Mouse (Mus musculus): Measurements from ENCODE around the gene Plekhg1. TPM values are rescaled to one million over a fixed set of nuclear protein-coding genes. Genes with fewer than 3 reads are reported as not detected.

Gene Plekhg1
- polyA plus RNA-seq, 1 experiment from 2014 or later = 12.7 TPM

DNA sequence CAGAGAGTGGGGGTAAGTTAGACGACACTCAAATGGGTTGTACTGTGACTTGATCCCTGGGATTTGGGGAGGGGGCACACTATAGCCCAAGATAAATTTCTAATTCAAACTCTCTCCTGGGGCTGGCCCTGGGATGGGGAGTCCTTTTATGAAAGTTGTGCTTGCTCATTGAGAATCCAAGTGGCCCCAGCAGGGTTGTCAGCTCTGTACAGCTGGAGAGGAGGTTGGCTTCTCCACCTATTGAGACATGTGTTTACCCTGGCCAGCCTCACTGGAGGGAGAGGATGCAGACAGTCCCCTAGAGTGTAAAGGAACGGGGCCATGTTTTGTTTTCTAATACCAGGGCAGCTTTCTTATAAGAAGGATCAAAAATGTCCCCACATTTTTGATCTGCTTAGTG is 106.9 kb downstream of the Plekhg1 start:
- H3K27ac ChIP-seq (ENCODE audit: low read depth, low read length) = no peak overlapping the region
- no peak overlapping the region for H3K9ac ChIP-seq (ENCODE audit: low read length)
- H3K9me3 ChIP-seq (ENCODE audit: control insufficient read depth, low read length) = no peaks in the 10 kb centered on the region
- no peaks in the 10 kb centered on the region for H3K36me3 ChIP-seq (ENCODE audit: control insufficient read depth, insufficient read depth, low read length)
- WGBS = 43% methylated on average over 2 of the region's 2 CpGs
- no peaks in the 10 kb centered on the region for H3K27me3 ChIP-seq (ENCODE audit: control insufficient read depth, insufficient read depth, low read length)
- no peak overlapping the region for H3K4me3 ChIP-seq (ENCODE audit: low read depth, low read length)
- ATAC-seq (ENCODE audit: insufficient read depth, low FRiP score, low TSS enrichment) (no peak), DNase-seq (ENCODE audit: low spot score) (no peak)
- no peak overlapping the region for H3K4me2 ChIP-seq (ENCODE audit: low read depth)
- no peaks in the 10 kb centered on the region for H3K4me1 ChIP-seq (ENCODE audit: control insufficient read depth, insufficient read depth, low read length)

DNA sequence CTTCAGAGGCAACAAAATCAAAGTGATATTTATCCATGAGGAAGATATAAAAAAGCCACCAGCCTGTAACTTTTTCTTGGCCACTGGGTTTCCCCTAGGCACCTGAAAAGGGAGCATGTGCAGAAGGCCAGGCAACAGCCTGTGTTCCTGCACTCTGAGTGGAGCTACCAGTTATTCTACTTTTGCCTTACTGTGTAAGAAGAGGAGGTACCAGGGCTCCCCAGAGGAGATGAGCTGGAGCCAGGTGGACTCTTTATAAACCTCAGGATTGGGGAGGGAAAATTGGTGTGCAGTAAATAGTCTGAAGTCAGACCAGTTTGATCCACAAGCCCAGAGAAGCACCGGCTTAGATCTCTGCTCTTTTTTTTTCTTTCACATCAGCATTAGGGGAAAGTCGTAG is 111.3 kb downstream of the Plekhg1 start:
- Histone ChIP-seq H3K4me2 (ENCODE audit: low read depth) (no peak overlapping the region), H3K4me3 (ENCODE audit: low read depth, low read length) (no peak overlapping the region), H3K27ac (ENCODE audit: low read depth, low read length) (no peak overlapping the region), H3K9ac (ENCODE audit: low read length) (no peak overlapping the region), H3K9me3 (ENCODE audit: control insufficient read depth, low read length) (no peaks in the 10 kb centered on the region), H3K36me3 (ENCODE audit: control insufficient read depth, insufficient read depth, low read length) (no peaks in the 10 kb centered on the region), H3K4me1 (ENCODE audit: control insufficient read depth, insufficient read depth, low read length) (no peaks in the 10 kb centered on the region), H3K27me3 (ENCODE audit: control insufficient read depth, insufficient read depth, low read length) (no peaks in the 10 kb centered on the region)
- 22% methylated on average over 2 of the region's 2 CpGs for WGBS
- no peak for DNase-seq (ENCODE audit: low spot score)
- no peak for ATAC-seq (ENCODE audit: insufficient read depth, low FRiP score, low TSS enrichment)

DNA sequence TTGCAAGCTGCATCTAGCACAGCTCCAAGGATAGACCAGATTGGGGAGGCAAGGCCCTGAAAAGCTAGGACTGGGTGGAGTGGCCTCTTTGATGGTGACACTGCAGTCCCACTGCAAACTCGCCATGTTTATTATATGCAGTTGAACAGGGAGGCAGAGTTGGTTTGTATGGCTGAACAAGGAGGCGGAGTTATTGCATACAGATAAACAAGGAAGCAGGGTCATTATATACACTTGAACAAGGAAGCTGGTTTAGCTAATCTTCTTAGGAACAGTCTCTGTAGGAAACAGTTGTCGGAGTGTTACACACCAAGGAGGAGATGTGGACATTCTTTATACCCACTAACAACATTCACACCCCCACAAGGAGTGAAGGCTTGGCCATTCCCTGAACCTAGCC is 112.6 kb downstream of the Plekhg1 start:
- no peaks in the 10 kb centered on the region for H3K36me3 ChIP-seq (ENCODE audit: control insufficient read depth, insufficient read depth, low read length)
- no peaks in the 10 kb centered on the region for H3K4me1 ChIP-seq (ENCODE audit: control insufficient read depth, insufficient read depth, low read length)
- H3K9ac ChIP-seq (ENCODE audit: low read length) = no peak overlapping the region
- WGBS = 86% methylated on average over 3 of the region's 3 CpGs
- H3K4me2 ChIP-seq (ENCODE audit: low read depth) = no peak overlapping the region
- DNase-seq (ENCODE audit: low spot score) (no peak), ATAC-seq (ENCODE audit: insufficient read depth, low FRiP score, low TSS enrichment) (no peak)
- H3K27ac ChIP-seq (ENCODE audit: low read depth, low read length) = no peak overlapping the region
- no peak overlapping the region for H3K4me3 ChIP-seq (ENCODE audit: low read depth, low read length)
- H3K27me3 ChIP-seq (ENCODE audit: control insufficient read depth, insufficient read depth, low read length) = no peaks in the 10 kb centered on the region
- H3K9me3 ChIP-seq (ENCODE audit: control insufficient read depth, low read length) = no peaks in the 10 kb centered on the region

DNA sequence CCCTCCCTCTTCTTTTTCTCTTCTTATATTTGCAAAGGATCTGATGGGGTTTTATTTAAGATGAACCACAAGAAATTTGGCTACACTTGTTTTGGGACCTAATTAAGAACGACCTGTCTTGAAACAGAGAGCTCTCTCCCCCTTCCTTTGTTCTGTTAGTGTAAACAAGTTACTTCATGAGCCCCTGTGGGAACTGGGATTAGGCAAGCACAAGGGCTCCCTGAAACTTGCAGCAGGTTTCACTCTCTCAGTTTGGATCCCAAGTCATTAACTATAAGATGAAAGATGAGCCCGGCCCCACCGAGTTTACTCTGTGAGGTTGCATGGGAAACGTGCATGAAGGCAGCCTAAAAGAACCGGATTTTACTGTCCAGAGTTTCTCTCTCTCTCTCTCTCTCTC is 117.7 kb downstream of the Plekhg1 start:
- no peak overlapping the region for H3K4me2 ChIP-seq (ENCODE audit: low read depth)
- H3K4me1 ChIP-seq (ENCODE audit: control insufficient read depth, insufficient read depth, low read length) = peaks cover 13% of the 10 kb centered on the region
- no peak for ATAC-seq (ENCODE audit: insufficient read depth, low FRiP score, low TSS enrichment)
- no peak for DNase-seq (ENCODE audit: low spot score)
- H3K9me3 ChIP-seq (ENCODE audit: control insufficient read depth, low read length) = no peaks in the 10 kb centered on the region
- no peaks in the 10 kb centered on the region for H3K27me3 ChIP-seq (ENCODE audit: control insufficient read depth, insufficient read depth, low read length)
- H3K9ac ChIP-seq (ENCODE audit: low read length) = no peak overlapping the region
- no peak overlapping the region for H3K4me3 ChIP-seq (ENCODE audit: low read depth, low read length)
- H3K36me3 ChIP-seq (ENCODE audit: control insufficient read depth, insufficient read depth, low read length) = no peaks in the 10 kb centered on the region
- H3K27ac ChIP-seq (ENCODE audit: low read depth, low read length) = no peak overlapping the region
- WGBS = 13% methylated on average over 5 of the region's 5 CpGs

DNA sequence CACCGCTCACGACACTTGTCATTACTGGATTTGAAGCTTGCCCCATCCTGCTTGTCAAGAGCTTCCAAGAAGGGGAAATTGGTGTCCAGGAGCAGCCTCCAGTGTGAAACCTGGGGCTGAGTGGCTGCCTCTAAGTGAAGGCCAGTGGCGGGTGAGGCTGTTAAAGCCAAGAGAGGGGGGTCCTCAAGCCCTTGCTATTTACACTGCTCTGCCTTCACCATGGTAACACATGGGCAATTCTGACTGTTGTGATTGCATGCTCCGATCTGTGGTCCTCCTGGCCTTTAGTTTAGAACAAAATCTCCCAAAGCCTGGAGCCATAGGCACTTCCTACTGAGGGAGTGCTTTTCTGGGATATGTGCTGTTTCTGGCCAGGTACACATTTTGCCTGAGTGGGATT is 118.3 kb downstream of the Plekhg1 start:
- Histone ChIP-seq H3K4me2 (ENCODE audit: low read depth) (no peak overlapping the region), H3K9ac (ENCODE audit: low read length) (no peak overlapping the region), H3K36me3 (ENCODE audit: control insufficient read depth, insufficient read depth, low read length) (no peaks in the 10 kb centered on the region), H3K27ac (ENCODE audit: low read depth, low read length) (no peak overlapping the region), H3K4me1 (ENCODE audit: control insufficient read depth, insufficient read depth, low read length) (peaks cover 16% of the 10 kb centered on the region), H3K27me3 (ENCODE audit: control insufficient read depth, insufficient read depth, low read length) (no peaks in the 10 kb centered on the region), H3K9me3 (ENCODE audit: control insufficient read depth, low read length) (no peaks in the 10 kb centered on the region), H3K4me3 (ENCODE audit: low read depth, low read length) (no peak overlapping the region)
- peak; percentile 75 for ATAC-seq (ENCODE audit: insufficient read depth, low FRiP score, low TSS enrichment)
- peak; percentile 42 for DNase-seq (ENCODE audit: low spot score)
- 34% methylated on average over 4 of the region's 4 CpGs for WGBS

DNA sequence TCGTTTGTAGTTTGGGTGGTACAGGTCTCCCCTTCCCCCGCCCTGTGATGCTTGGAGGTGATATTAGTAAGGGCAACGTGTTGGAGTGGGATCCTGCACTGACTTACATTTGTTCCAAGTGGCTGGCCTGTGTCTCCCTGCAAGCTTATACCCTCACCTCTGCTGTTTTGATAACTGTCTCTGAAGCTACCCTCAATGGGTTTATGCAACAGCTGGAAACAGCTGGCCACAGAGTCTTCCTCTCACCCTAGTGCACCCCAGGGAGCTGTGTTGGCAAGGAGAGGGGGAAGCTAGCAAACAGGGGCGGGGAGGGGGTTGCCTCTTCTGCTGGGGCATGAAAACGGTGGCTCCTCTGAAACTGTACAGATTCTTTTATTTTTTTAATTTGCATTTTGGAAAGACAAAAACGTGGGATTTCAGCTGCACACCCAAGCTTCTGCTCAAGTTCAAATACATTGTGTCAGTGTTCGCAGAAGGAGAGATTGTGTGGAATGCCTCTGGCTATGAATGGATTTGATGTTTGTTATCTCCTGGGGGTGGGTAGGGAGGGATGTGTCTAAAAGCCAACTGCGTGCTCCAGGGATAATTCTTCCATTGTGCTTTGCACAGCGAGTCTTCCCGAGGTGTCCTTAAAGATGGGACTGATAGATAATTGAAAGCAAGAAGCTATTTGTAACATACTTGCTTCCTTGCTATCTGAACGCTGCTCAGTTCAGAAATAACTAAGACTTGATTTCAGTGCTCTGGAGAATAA is 119.0 kb downstream of the Plekhg1 start:
- no peaks in the 10 kb centered on the region for H3K27me3 ChIP-seq (ENCODE audit: control insufficient read depth, insufficient read depth, low read length)
- H3K4me1 ChIP-seq (ENCODE audit: control insufficient read depth, insufficient read depth, low read length) = peaks cover 21% of the 10 kb centered on the region
- no peaks in the 10 kb centered on the region for H3K9me3 ChIP-seq (ENCODE audit: control insufficient read depth, low read length)
- H3K9ac ChIP-seq (ENCODE audit: low read length) = no peak overlapping the region
- H3K27ac ChIP-seq (ENCODE audit: low read depth, low read length) = no peak overlapping the region
- DNase-seq (ENCODE audit: low spot score) = no peak
- WGBS = 35% methylated on average over 11 of the region's 11 CpGs
- ATAC-seq (ENCODE audit: insufficient read depth, low FRiP score, low TSS enrichment) = no peak
- H3K4me2 ChIP-seq (ENCODE audit: low read depth) = no peak overlapping the region
- H3K4me3 ChIP-seq (ENCODE audit: low read depth, low read length) = no peak overlapping the region
- no peaks in the 10 kb centered on the region for H3K36me3 ChIP-seq (ENCODE audit: control insufficient read depth, insufficient read depth, low read length)

DNA sequence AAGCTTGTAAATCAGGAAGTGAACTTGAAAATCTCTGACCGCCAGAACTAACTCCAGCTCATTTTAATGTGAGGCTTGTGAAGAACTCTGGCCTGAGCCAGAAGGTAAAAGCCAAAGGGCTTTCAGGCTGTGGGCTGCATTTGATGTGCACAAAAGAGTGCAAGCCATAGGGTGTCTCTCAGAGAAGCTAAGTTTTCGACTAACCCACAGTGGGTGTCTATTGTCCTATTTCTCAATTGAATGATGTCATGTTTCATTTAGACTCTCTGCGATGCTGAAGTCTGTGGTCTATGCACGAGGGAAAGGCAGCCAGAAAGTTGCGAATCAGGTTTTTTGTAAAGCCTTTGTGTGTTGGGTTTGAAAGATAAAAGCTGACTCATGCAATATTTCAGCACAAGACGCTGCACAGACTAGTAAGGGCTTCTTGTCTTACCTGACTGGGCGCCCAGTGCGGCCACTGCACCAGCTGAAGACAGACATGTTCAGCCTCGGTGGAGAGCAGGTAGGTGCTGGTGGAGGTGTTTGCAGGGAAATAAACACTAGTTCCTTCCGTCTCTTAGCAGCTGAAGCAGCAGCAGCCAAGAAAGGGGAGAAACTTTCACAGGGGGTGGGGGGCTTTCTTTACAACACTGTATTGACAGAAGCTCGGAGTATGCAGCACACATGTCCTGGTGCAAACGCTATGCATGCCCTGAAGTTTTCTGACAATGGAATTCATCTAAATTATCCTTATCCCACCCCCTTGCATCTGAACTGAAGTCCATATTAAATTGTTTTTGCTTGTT is 123.4 kb downstream of the Plekhg1 start:
- H3K4me1 ChIP-seq (ENCODE audit: control insufficient read depth, insufficient read depth, low read length) = peaks cover 16% of the 10 kb centered on the region
- peak overlapping the region; percentile 24 for H3K4me3 ChIP-seq (ENCODE audit: low read depth, low read length)
- H3K9me3 ChIP-seq (ENCODE audit: control insufficient read depth, low read length) = no peaks in the 10 kb centered on the region
- peak; percentile 62 for DNase-seq (ENCODE audit: low spot score)
- peak overlapping the region; percentile 46 for H3K9ac ChIP-seq (ENCODE audit: low read length)
- H3K36me3 ChIP-seq (ENCODE audit: control insufficient read depth, insufficient read depth, low read length) = no peaks in the 10 kb centered on the region
- H3K4me2 ChIP-seq (ENCODE audit: low read depth) = peak overlapping the region; percentile 38
- ATAC-seq (ENCODE audit: insufficient read depth, low FRiP score, low TSS enrichment) = peak; percentile 84
- H3K27me3 ChIP-seq (ENCODE audit: control insufficient read depth, insufficient read depth, low read length) = no peaks in the 10 kb centered on the region
- WGBS = 16% methylated on average over 12 of the region's 12 CpGs
- peak overlapping the region; percentile 69 for H3K27ac ChIP-seq (ENCODE audit: low read depth, low read length)

DNA sequence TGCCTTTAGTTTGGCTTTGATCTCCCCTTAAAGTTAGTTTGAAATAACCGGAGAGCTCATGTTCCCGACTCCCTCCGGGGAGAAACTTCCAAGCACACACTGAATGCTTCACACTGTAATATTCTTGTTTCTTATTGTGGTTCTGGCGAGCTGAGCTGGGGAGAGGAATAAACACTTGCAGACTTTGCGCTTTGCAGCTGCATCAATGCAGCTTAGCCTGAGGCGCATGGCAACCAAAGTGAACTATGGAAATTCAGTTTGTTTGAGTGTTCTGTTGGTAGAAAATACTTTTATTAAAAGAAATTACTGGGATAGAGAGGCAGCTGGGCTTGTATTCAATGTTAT is 124.0 kb downstream of the Plekhg1 start:
- DNase-seq (ENCODE audit: low spot score) (peak; percentile 20), ATAC-seq (ENCODE audit: insufficient read depth, low FRiP score, low TSS enrichment) (no peak)
- peak overlapping the region; percentile 38 for H3K4me2 ChIP-seq (ENCODE audit: low read depth)
- H3K27me3 ChIP-seq (ENCODE audit: control insufficient read depth, insufficient read depth, low read length) = no peaks in the 10 kb centered on the region
- no peaks in the 10 kb centered on the region for H3K9me3 ChIP-seq (ENCODE audit: control insufficient read depth, low read length)
- WGBS = 42% methylated on average over 6 of the region's 6 CpGs
- H3K4me1 ChIP-seq (ENCODE audit: control insufficient read depth, insufficient read depth, low read length) = peaks cover 11% of the 10 kb centered on the region
- H3K9ac ChIP-seq (ENCODE audit: low read length) = peak overlapping the region; percentile 2
- no peaks in the 10 kb centered on the region for H3K36me3 ChIP-seq (ENCODE audit: control insufficient read depth, insufficient read depth, low read length)
- 0 out of 2 replicates have a peak overlapping the region, but pooled peaks have one; percentile 69 for H3K27ac ChIP-seq (ENCODE audit: low read depth, low read length)
- peak overlapping the region; percentile 24 for H3K4me3 ChIP-seq (ENCODE audit: low read depth, low read length)

DNA sequence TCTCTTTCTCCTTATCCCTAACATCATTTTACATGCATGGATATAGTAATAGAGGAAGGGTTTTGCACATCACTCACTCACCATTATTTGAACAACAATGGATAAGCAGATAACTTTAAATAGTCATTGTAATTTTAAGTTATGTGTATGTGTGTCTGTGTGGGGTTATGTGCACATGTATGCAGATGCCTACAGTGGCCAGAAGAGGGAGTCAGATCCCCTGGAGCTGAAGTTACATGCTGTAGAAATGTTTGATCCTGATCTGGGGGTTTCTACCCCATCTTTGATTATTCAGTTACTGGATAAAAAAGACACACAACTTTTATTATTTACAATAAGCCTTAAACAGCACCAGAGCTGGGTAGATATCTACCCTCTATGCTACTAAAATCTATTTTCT is 127.1 kb downstream of the Plekhg1 start:
- no peak for DNase-seq (ENCODE audit: low spot score)
- ATAC-seq (ENCODE audit: insufficient read depth, low FRiP score, low TSS enrichment) = no peak

More for the DNA sequence above, 127.1 kb downstream of the Plekhg1 start:
- H3K4me1 ChIP-seq (ENCODE audit: control insufficient read depth, insufficient read depth, low read length) = peaks cover 8% of the 10 kb centered on the region; the same call in 1 of the 2 replicates
- H3K27ac ChIP-seq (ENCODE audit: low read depth, low read length) = no peak overlapping the region
- no peaks in the 10 kb centered on the region for H3K9me3 ChIP-seq (ENCODE audit: control insufficient read depth, low read length)
- H3K4me3 ChIP-seq (ENCODE audit: low read depth, low read length) = no peak overlapping the region
- no peaks in the 10 kb centered on the region for H3K27me3 ChIP-seq (ENCODE audit: control insufficient read depth, insufficient read depth, low read length)
- no peak overlapping the region for H3K9ac ChIP-seq (ENCODE audit: low read length)
- H3K4me2 ChIP-seq (ENCODE audit: low read depth) = no peak overlapping the region
- H3K36me3 ChIP-seq (ENCODE audit: control insufficient read depth, insufficient read depth, low read length) = no peaks in the 10 kb centered on the region
